Mouse (Mus musculus) liver, adult (tissue): ENCODE results near the gene Armc10.

ENCODE experiments used
- GATA4 ChIP-seq: IDR thresholded peaks from 2 replicates; pipeline ENCODE4 v1.6.1; 2014; ENCODE audit warnings: mild to moderate bottlenecking, low read length; ENCODE audit not compliant: insufficient replicate concordance

Armc10 gene

GRCm38 (mm10) chr5:21693372-21693870 is 47.8 kb downstream of the Armc10 start:
- TF ChIP-seq GATA4: no peak

- TF ChIP-seq GATA4: no peak
Observed at GRCm38 (mm10) chr5:21694854-21695490, 49.4 kb downstream of the Armc10 start.

GRCm38 (mm10) chr5:21700272-21700821 is 54.7 kb downstream of the Armc10 start:
- TF ChIP-seq GATA4: no peak

- no peak for TF ChIP-seq GATA4
Observed at GRCm38 (mm10) chr5:21700934-21701333, 55.3 kb downstream of the Armc10 start.

- peak; percentile 52; the same call in 1 of the 2 replicates for TF ChIP-seq GATA4
Observed at GRCm38 (mm10) chr5:21701351-21702008, 55.9 kb downstream of the Armc10 start, which contains the start of gene Napepld. Gene Napepld, minus strand, starts transcription at chr5:21701396.

GRCm38 (mm10) chr5:21702009-21702364 is 56.4 kb downstream of the Armc10 start:
- no peak for TF ChIP-seq GATA4

GRCm38 (mm10) chr5:21702873-21703475 is 57.4 kb downstream of the Armc10 start:
- no peak for TF ChIP-seq GATA4

- no peak for TF ChIP-seq GATA4
Observed at GRCm38 (mm10) chr5:21703708-21704107, 58.1 kb downstream of the Armc10 start.

- no peak for TF ChIP-seq GATA4
Observed at GRCm38 (mm10) chr5:21706546-21706945, 60.9 kb downstream of the Armc10 start.
